Mouse (Mus musculus) spleen, postnatal 14 days (tissue): ENCODE measurements around the gene Snx10.

Experiments used
- DNase-seq, 2 experiments: peaks; one replicate each; pipeline ENCODE4 v3.0.0; 2021 to 2022; ENCODE audit warnings: low spot score in 2 of 2

The Snx10 gene

GRCm38 (mm10) chr6:51585980-51586379, 62.3 kb downstream of the Snx10 start:
- DNase-seq, result peak in 1 of 2 experiments; percentile 34

GRCm38 (mm10) chr6:51587266-51587665, 63.6 kb downstream of the Snx10 start:
- DNase-seq, result no peak

- DNase-seq, result no peak
Observed at GRCm38 (mm10) chr6:51591264-51591663, 67.6 kb downstream of the Snx10 start.

- DNase-seq, result no peak
Observed at GRCm38 (mm10) chr6:51591844-51592243, 68.1 kb downstream of the Snx10 start.

GRCm38 (mm10) chr6:51592356-51593115, 68.8 kb downstream of the Snx10 start:
- peak; percentile 36 to 47 for DNase-seq

- no peak for DNase-seq
Observed at GRCm38 (mm10) chr6:51593446-51594035, 69.8 kb downstream of the Snx10 start.

GRCm38 (mm10) chr6:51594516-51594915, 70.8 kb downstream of the Snx10 start:
- no peak for DNase-seq

GRCm38 (mm10) chr6:51598058-51598457, 74.4 kb downstream of the Snx10 start:
- no peak for DNase-seq

- no peak for DNase-seq
Observed at GRCm38 (mm10) chr6:51600412-51600811, 76.7 kb downstream of the Snx10 start.

- no peak for DNase-seq
Observed at GRCm38 (mm10) chr6:51602341-51602740, 78.6 kb downstream of the Snx10 start.

- DNase-seq, result no peak
Observed at GRCm38 (mm10) chr6:51603691-51604090, 80.0 kb downstream of the Snx10 start.

GRCm38 (mm10) chr6:51606245-51606644, 82.5 kb downstream of the Snx10 start:
- DNase-seq, result no peak

GRCm38 (mm10) chr6:51606803-51607202, 83.1 kb downstream of the Snx10 start:
- DNase-seq, result no peak

GRCm38 (mm10) chr6:51611621-51612020, 87.9 kb downstream of the Snx10 start:
- DNase-seq, result no peak

GRCm38 (mm10) chr6:51612371-51613051, 88.8 kb downstream of the Snx10 start:
- DNase-seq, result peak in 1 of 2 experiments; percentile 7

- DNase-seq, result no peak
Observed at GRCm38 (mm10) chr6:51613661-51614060, 90.0 kb downstream of the Snx10 start.

- DNase-seq, result no peak
Observed at GRCm38 (mm10) chr6:51626843-51627242, 103.1 kb downstream of the Snx10 start.

GRCm38 (mm10) chr6:51629671-51630070, 106.0 kb downstream of the Snx10 start:
- no peak for DNase-seq

- no peak for DNase-seq
Observed at GRCm38 (mm10) chr6:51630184-51630583, 106.5 kb downstream of the Snx10 start.

- no peak for DNase-seq
Observed at GRCm38 (mm10) chr6:51632928-51633662, 109.4 kb downstream of the Snx10 start.

GRCm38 (mm10) chr6:51633663-51634362, 110.1 kb downstream of the Snx10 start:
- DNase-seq, result no peak
